Mouse (Mus musculus) embryo, embryonic 9.5 days (tissue): ENCODE results near the gene Dnlz.

ENCODE experiments used
- DNase-seq: peaks from one replicate; pipeline ENCODE4 v3.0.0-alpha.2; 2017; ENCODE audit errors: extremely low spot score

Gene Dnlz

DNA sequence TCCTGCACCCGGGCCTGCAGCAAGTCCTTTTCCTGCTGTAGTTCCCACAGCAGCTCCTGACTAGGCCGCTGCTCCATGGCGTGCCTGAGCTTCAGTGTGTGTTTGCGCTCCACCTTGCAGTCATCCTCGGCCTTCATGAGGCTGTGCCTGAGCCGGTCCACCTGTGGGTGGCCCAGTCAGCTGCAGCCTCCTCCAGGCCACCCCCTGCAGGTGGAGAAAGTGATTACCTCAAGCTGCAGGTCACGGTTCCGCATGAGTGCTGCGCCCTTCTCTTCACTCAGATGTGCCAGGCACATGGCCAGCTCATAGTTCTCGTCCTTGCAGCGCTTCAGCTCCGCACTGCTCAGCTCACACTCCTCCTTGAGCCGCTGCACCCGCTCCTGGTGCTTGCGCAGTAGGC lies 5.6 kb upstream of the Dnlz start:
- DNase-seq, result no peak

GRCm38 (mm10) chr2:26356678-26357077 lies 4.8 kb upstream of the Dnlz start:
- no peak for DNase-seq

DNA sequence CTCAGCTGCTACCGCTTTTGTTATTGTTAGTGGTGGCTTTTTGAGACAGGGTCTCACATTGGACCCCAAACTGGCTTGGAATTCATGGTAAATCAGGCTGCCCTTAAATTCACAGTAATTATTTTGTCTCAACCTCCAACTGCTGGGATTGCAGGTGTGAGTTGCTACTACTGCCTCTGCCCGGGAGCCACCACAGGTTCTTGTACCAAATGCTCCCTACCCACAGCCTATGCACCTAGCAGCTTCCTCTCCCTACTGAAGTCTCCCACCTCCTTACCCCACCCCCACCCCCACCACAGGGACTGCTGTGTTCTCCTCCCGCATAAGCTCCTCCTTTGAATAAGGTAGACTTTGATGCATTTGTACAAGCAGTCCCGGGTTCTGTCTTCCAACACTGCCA lies 4.3 kb upstream of the Dnlz start:
- no peak for DNase-seq

GRCm38 (mm10) chr2:26354401-26354800 lies 2.5 kb upstream of the Dnlz start:
- DNase-seq, result no peak

- DNase-seq, result no peak
Observed at GRCm38 (mm10) chr2:26353066-26353980, 1.4 kb upstream of the Dnlz start.

GRCm38 (mm10) chr2:26352291-26352910 lies 491 bp upstream of the Dnlz start:
- no peak for DNase-seq

DNA sequence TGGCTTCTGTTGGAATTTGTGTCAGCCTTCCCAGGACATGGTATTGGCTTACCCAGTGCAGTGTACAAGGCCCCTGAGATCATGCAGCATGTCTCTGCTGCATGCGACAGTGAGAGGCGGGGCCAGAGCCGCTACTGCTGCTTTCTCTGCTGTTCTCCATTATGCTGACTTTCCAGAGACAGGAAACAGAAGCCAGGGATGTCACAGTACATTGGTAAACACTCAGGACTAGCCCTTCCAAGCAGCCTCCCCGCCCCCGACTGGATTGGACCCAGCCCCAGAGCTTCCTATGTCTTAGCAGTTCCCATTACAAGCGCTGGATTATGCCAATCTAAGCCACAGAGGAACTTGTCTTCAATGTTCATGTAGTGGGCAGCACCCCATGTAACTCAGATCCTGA lies 3.7 kb downstream of the Dnlz start:
- DNase-seq, result no peak

DNA sequence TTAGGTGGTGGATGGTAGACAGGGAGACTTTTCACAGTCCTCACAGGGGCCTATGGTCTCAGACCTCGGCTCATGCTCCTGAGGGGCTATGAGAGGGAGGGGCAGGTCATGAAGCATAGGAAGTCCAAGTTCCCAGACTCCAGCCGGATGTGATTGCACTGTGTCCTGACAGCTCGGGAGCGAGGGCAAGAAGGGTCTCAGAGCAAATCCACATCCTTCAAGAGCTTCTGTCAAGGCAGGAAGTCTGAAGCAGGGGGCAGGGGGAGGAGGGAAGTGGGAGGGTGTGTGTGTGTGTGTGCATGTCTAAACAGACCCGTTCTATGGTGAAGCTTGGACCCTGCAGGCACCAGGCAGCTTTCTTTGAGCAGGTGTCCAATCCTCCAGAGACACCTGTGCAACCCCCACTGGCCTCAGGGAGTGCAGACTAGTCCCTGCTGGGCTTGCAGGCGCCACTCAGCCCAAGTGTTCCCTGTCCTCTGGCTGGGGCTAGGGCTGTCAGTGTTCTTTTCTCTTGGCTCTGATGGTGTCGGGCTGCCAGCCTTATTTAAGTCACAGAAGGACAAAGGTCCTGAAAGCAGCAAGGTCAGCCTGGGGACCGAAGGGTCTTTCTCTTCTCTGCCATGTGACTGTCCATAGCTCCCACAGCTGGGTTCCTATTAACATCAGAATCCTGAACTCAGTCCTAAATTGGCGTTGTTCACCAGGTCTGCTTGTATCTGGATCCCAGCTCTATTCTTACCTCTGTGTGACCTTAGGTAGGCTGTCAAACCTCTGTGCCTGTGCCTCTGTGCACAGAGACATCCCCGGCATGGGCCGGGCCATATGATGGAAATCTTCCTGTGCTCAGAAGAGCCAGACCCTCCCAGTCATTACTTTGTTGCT lies 9.1 kb downstream of the Dnlz start:
- no peak for DNase-seq

- no peak for DNase-seq
Observed at GRCm38 (mm10) chr2:26342044-26342443, 9.9 kb downstream of the Dnlz start.

DNA sequence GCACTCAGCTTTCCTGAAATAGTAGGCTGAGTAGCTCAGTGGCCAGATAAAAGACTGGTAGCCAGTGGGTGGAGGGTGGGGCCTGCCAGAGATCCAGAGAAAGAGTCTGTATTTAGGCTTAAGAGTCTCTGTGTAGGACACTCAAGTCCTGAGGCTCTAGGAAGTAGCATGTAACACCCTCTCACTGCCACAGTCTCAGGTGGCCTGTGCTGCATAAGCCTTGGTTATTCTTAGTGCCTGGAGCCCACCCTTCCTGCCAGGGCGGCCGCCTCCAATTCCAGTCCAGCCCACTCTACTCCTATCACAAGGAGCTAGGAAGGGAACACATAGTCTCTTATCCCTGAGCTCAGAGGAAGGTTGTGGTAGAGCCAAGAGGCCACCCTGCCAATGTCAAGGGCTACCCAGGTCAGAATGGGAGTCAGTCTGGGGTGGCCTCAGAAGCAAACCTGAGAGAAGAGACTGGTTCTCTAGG lies 10.4 kb downstream of the Dnlz start:
- DNase-seq, result no peak

- DNase-seq, result no peak
Observed at GRCm38 (mm10) chr2:26339204-26339551, 12.7 kb downstream of the Dnlz start.

DNA sequence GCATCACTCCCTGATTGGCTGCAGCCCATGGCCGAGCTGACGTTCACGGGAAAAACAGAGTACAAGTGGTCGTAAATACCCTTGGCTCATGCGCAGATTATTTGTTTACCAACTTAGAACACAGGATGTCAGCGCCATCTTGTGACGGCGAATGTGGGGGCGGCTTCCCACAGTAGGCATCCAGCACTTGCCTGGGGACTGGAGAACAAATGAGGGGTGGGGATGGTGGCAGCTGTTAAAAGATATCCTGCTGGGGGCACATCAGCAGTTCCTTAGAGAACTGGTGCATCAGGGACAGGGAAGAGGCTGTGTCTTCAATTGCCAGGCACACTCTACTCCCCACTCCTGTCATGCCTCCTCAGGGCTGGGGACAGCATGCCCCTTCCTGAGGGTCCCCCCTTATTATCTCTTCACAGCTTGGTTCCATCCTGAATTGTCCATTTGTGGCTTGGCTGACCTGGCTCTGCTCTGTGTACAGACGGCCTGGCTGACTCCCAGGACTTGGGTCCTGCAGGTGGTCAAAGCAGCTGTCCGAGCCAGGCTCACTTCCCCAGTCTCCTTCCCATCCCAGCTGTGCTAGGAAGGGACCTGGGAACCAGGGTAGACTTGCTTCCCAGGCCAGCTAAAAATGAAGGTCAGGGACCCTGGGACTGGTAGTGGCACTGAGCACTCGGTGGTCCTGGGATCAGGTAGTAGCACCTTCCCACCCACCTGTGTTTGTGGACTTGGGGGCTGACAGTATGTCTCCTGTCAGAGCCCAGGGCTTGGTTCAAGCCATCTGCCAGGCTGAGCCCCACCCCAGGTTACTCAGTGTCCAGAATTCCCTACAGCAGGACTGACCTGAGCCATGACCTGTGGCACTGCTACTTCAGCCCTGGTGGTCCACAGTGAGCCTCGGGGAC lies 13.4 kb downstream of the Dnlz start:
- DNase-seq, result no peak

- DNase-seq, result no peak
Observed at GRCm38 (mm10) chr2:26330702-26331101, 21.2 kb downstream of the Dnlz start.

DNA sequence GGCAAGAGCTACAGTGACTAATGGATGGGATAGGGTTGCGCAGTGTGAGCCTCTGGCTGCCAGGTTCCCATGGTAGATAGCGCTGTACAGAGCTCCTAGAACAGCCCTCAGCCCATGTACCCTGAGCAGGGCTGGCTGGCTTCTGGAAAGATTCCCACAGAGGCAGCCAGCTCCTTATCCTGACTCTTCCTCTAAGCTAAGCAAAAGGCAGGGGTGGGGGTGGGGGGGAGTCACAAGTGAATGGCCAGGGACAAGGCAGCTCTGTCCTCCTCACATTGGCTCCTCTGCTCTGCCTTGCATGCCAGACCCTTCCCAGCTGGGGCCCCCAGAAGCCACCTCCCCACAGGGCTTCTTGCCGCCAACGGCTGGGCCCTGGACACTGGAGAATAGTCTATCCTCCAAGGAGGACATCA lies 21.8 kb downstream of the Dnlz start:
- no peak for DNase-seq

DNA sequence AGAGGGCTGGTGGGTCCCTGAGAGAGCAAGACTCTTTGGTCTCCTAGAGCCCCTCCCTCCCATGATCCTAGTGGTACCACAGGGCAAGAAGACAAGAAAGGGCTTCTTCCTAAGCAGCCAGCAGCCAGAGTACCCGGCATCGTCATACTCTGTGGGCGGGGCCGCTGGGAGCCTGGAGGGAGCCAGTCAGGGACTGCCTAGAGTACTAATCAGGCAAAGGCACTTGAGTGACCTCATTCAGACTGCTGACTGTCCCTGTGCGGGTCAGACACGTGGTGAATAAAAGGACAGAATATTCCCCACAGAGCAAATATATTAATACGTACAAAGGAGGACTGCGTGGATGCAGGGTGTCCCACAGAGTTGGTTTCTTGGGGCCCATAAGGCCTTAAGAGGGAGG lies 22.5 kb downstream of the Dnlz start:
- DNase-seq, result no peak

DNA sequence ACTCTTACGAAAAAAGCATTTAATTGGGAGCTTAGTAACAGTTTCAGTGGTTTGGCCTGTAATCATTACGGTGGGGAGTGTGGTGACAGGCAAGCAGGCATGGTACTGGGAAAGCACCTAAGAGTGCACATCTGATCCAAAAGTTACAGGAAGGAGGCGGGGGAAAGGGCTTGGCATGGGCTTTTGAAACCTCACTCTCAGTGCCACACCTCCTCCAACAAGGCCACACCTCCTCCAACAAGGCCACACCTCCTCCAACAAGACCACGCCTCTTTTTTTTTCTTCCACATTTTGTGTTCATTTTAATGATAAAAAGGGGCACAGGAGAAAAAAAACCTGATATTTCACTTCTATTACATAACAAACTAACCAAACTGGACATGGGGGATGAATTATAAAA lies 24.1 kb downstream of the Dnlz start:
- no peak for DNase-seq

DNA sequence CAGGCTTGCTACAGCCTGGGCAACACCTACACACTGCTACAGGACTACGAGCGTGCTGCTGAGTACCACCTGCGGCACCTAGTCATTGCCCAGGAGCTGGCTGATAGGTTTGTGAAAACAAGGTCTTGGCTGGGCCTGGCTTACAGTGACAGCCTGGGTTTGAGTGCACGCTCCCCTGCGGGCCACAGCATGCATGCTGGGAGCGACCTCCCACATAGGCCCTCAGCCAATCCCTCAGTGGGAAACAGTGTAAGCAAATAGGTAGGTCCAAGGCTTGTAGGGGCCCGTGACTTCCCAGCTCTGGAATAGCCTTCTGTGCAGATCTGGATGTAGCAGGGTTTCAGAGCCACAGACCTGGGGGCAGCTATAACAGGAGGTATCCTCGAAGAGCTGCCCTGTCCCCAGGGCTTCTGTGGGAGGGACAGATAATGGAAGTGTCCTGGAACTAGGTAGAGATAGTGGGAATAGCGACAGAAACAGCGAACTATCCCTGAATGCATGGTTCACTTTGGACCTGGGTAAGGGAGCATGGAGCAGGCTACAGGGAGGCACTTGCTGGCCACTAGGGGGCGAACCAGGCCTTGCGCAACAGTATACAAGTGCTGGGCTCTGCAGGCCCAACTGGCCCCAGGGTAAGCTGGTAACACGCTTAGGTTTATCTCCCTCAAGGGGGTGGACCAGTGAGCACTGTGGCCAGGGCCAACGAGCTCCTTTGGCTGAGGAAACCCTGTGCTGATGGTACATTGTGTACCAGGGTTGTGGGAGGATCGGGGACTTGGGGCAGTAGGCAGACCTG lies 26.3 kb downstream of the Dnlz start:
- DNase-seq, result peak; percentile 60

GRCm38 (mm10) chr2:26324917-26325316 lies 27.0 kb downstream of the Dnlz start:
- no peak for DNase-seq

- DNase-seq, result no peak
Observed at GRCm38 (mm10) chr2:26323589-26324325, 28.2 kb downstream of the Dnlz start.
